Mouse (Mus musculus) liver, adult 2 months (tissue): ENCODE measurements at regions not wholly inside any gene's neighbourhood (a gene's known extent, or its start where the extent isn't known, plus 50 kb on each side); places are given as distances from the start of the nearest gene placed in this dataset.

Experiments
- DNase-seq: peaks from one replicate; pipeline ENCODE4 v3.0.0-alpha.2; 2011; ENCODE audit warnings: low read depth, low spot score; ENCODE audit errors: extremely low read depth
- H3K27ac ChIP-seq: fragments of 200-500 bp; replicated peaks from 2 replicates; pipeline ENCODE4 v1.5.1; 2012; ENCODE audit warnings: low read depth, mild to moderate bottlenecking, control low read depth, inconsistent platforms, low read length; ENCODE audit not compliant: insufficient read depth
- H3K27me3 ChIP-seq: fragments of 200-500 bp; 2 replicates; pipeline ENCODE4 v1.6.1; 2012; ENCODE audit warnings: mild to moderate bottlenecking, moderate library complexity, low read length, inconsistent platforms; ENCODE audit not compliant: control insufficient read depth, insufficient read depth
- H3K36me3 ChIP-seq: fragments of 200-500 bp; 2 replicates; pipeline ENCODE4 v1.6.1; 2012; ENCODE audit warnings: low read length, inconsistent platforms; ENCODE audit not compliant: control insufficient read depth, insufficient read depth
- H3K4me1 ChIP-seq: fragments of 200-500 bp; 2 replicates; pipeline ENCODE4 v1.6.1; 2011; ENCODE audit warnings: low read length; ENCODE audit not compliant: control insufficient read depth, insufficient read depth
- H3K4me3 ChIP-seq: fragments of 200-500 bp; 2 replicates; pipeline ENCODE4 v1.5.1; 2011; ENCODE audit warnings: low read depth, mild to moderate bottlenecking, control low read depth, low read length, moderate library complexity; ENCODE audit not compliant: insufficient read depth
- H3K79me2 ChIP-seq: fragments of 200-500 bp; 2 replicates; pipeline ENCODE4 v1.6.1; 2012; ENCODE audit warnings: inconsistent platforms, mild to moderate bottlenecking, low read length, moderate library complexity; ENCODE audit not compliant: control insufficient read depth, insufficient read depth
- H3K9ac ChIP-seq: fragments of 200-500 bp; 2 replicates; pipeline ENCODE4 v1.6.1; 2012; ENCODE audit warnings: low read depth, mild to moderate bottlenecking, control low read depth, inconsistent platforms, low read length
- CTCF ChIP-seq: fragments of 200-500 bp; IDR thresholded peaks from 2 replicates; pipeline ENCODE4 v1.5.1; 2011; ENCODE audit warnings: low read depth, low read length, control low read depth
- POLR2A ChIP-seq: fragments of 200-500 bp; IDR thresholded peaks from 2 replicates; pipeline ENCODE4 v1.6.1; 2011; ENCODE audit warnings: low read length, control low read depth; ENCODE audit not compliant: insufficient read depth; ENCODE audit errors: extremely low read depth
- WGBS: fragments of 180-500 bp; shearing (Covaris S2); methylation state at CpG from one replicate; pipeline ENCODE4 v1.1.7; 2018; 5-methylcytosine and 5-hydroxymethylcytosine counted together

DNA sequence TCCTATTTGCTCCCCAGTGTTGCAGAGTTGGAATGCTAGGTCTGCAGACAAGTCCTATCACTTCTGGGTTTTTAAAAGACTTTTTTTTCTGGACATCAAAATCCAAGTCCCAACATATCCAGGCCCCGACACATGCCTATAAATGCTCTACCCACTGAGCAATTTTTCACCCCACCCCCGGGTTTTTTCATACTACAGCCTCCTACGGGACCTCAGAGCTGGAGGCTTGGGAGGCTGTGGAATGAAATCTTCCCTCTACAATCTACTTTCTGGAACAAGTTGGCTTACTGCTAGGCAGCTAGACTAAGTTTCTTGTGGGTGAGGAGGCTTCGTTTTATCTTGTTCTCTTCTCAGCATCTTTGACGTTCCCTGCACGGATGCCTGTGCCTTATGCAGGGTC, 724.7 kb downstream of the Pdcd6ip start:
- Histone ChIP-seq H3K36me3 (no peaks in the 10 kb centered on the region), H3K9ac (no peak overlapping the region), H3K27me3 (no peaks in the 10 kb centered on the region), H3K79me2 (no peaks in the 10 kb centered on the region), H3K4me3 (no peak overlapping the region), H3K27ac (no peak overlapping the region), H3K4me1 (no peaks in the 10 kb centered on the region)
- TF ChIP-seq POLR2A (no peak), CTCF (no peak)
- no peak for DNase-seq
- WGBS, result 85% methylated on average over 6 of the region's 6 CpGs

DNA sequence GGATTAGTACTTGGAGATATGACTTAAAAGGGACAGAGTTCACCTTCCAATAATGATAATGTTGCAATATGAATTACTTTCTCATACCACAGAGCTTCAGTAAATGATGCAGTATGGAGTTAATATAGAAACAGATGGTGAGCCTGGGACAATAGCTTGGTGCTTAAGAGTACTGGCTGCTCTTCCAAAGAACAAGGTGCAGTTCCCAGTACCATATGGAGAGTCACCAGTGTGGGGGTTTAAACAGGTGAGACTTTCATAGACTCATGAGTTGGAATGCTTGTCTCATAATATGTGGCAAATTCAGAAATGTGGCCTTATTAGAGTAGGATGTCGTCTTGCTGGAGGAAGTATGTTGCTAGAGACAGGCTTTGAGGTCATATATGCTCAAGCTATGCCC, 715.8 kb upstream of the Arpp21 start:
- Histone ChIP-seq H3K27me3 (no peaks in the 10 kb centered on the region), H3K27ac (no peak overlapping the region), H3K4me3 (no peak overlapping the region), H3K9ac (no peak overlapping the region), H3K79me2 (no peaks in the 10 kb centered on the region), H3K4me1 (no peaks in the 10 kb centered on the region), H3K36me3 (no peaks in the 10 kb centered on the region)
- no peak for DNase-seq
- TF ChIP-seq CTCF, result no peak
- TF ChIP-seq POLR2A, result no peak
- WGBS, result 61% methylated on average over 1 of the region's 1 CpGs

DNA sequence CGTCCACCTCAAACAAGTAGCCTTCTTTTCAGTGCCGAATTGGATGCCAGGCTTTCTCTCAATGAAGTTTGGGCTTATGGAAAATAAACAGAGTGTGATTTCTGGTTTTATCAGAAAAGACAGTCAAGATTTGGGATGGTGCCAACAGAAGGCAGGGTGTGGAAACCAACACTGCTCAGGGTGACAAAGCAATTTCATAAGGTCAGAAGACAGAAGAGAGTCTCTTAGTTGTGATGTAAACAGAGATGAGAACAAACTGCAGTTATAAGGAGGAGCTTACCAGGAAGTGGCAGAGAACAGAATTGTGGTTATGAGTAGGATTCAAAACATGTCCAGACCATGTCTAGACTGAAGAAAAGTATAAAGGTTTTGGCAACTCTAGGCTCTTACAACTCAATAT, 714.3 kb upstream of the Arpp21 start:
- no peak overlapping the region for H3K9ac ChIP-seq
- DNase-seq, result no peak
- H3K4me1 ChIP-seq, result no peaks in the 10 kb centered on the region
- H3K27me3 ChIP-seq, result no peaks in the 10 kb centered on the region
- no peak for TF ChIP-seq CTCF
- no peak for TF ChIP-seq POLR2A
- H3K79me2 ChIP-seq, result no peaks in the 10 kb centered on the region
- H3K36me3 ChIP-seq, result no peaks in the 10 kb centered on the region
- 63% methylated on average over 2 of the region's 2 CpGs for WGBS
- H3K27ac ChIP-seq, result no peak overlapping the region
- no peak overlapping the region for H3K4me3 ChIP-seq

DNA sequence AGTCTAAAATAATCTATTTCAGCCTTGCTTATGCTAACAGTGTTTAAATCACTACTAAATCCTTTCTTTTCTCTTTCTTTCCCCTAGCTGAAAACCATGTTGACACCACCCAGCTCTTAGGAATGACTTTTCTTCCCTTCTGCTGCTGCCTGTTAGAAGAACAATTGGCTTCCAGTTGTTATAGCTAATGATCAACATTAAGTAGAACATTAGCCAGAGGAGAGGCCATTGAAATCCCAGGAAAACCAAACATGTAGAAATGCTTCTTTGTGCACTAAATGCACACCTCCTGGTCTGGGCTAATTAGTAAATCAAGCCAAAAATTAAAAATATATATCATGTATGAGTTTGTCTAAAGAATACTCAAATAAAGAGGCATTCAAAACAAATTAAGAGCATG, 703.0 kb upstream of the Arpp21 start:
- TF ChIP-seq CTCF, result no peak
- no peak for TF ChIP-seq POLR2A
- Histone ChIP-seq H3K36me3 (no peaks in the 10 kb centered on the region), H3K9ac (no peak overlapping the region), H3K79me2 (no peaks in the 10 kb centered on the region), H3K4me1 (no peaks in the 10 kb centered on the region), H3K27ac (no peak overlapping the region), H3K27me3 (no peaks in the 10 kb centered on the region), H3K4me3 (no peak overlapping the region)
- no peak for DNase-seq

DNA sequence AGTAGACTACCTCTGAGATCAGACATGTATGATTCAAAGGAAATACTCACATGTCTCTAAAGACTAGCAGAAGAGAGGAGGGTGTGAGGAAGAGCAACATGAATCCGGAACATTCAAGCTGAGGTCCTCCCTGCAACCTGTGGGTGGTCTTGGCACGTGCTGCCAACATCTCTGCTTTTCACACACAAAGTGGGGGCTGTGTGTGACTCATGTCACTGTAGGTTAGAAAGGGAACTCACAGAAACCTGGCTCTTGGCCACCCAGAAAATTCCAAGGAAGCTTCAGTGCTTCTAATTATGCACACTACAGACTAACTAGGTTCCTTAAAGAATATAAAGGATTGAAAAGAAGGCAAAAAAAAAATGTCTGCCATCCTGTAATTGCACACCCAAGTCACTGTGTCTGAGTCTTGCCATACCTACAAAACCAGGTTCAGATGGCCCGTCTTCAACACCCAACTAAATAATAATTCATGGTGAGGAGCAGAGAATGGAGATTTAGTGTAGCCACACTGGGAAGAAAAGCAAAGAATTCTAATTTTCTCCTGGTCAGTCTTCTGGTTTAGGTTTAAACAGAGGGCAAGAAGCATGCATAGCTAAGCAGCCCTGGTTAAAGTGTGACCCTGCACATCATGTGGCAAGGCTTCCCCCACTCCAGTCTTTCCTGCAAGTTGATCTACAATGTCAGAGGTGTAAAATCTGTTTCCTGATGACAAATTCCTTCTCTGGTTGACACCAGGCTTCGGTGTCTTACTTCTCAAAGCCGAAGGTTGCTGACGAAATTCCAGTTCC, 673.8 kb upstream of the Arpp21 start:
- no peaks in the 10 kb centered on the region for H3K79me2 ChIP-seq
- H3K4me1 ChIP-seq, result no peaks in the 10 kb centered on the region
- no peaks in the 10 kb centered on the region for H3K27me3 ChIP-seq
- no peak overlapping the region for H3K27ac ChIP-seq
- H3K36me3 ChIP-seq, result no peaks in the 10 kb centered on the region
- no peak overlapping the region for H3K4me3 ChIP-seq
- 75% methylated on average over 6 of the region's 6 CpGs for WGBS
- H3K9ac ChIP-seq, result no peak overlapping the region
- TF ChIP-seq POLR2A (no peak), CTCF (no peak)
- no peak for DNase-seq

DNA sequence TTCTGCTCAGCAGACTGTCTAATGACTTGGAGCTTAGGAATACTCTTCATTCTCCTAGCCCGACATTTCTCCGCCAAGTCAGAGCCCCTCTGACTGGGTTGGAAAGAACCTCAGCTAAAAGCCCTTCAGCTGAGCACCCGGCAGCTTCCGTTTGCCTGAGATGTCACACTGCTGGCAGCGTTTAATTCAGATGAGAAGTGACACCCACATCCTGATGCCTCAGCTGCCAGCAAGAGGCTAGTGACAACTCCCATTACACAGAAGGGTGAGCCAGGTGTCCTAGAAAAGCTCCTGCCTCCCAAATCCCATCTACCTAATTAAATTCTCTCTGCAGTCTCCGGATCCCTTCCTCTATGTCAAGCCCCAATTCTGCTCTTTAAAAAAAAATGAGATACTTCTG, 670.2 kb upstream of the Arpp21 start:
- Histone ChIP-seq H3K9ac (no peak overlapping the region), H3K27me3 (no peaks in the 10 kb centered on the region), H3K36me3 (no peaks in the 10 kb centered on the region), H3K27ac (no peak overlapping the region), H3K4me1 (no peaks in the 10 kb centered on the region), H3K79me2 (no peaks in the 10 kb centered on the region), H3K4me3 (no peak overlapping the region)
- no peak for DNase-seq
- TF ChIP-seq CTCF (no peak), POLR2A (no peak)
- WGBS, result 82% methylated on average over 6 of the region's 6 CpGs
